Mouse (Mus musculus): Measurements from ENCODE around the gene Rec114.

- TF ChIP-seq CTCF (IDR thresholded peaks at IDR 0.05 in 2 of 3, conservative IDR thresholded peaks at IDR 0.05 in 1 of 3; ENCODE audit: control insufficient read depth in 1 of 3, insufficient read depth in 1 of 3, low read depth in 2 of 3, low read length in 3 of 3, poor library complexity in 1 of 3, severe bottlenecking in 1 of 3), result no peak
- TF ChIP-seq EP300 (IDR thresholded peaks at IDR 0.05; ENCODE audit: low read depth in 1 of 2, low read length in 2 of 2), result peak in 1 of 2 experiments; percentile 29; a peak in 1 of 4 replicates
- TF ChIP-seq GATA1 (IDR thresholded peaks at IDR 0.05; ENCODE audit: low read depth, low read length), result 0 out of 2 replicates have a peak, but pooled peaks have one; percentile 18
- no peak for TF ChIP-seq MYC (IDR thresholded peaks at IDR 0.05; ENCODE audit: low read depth, low read length)
- no peak for TF ChIP-seq GABPA (IDR thresholded peaks at IDR 0.05; ENCODE audit: low read depth, low read length)
- no peak for TF ChIP-seq MAFK (IDR thresholded peaks at IDR 0.05; ENCODE audit: borderline replicate concordance, low read depth, low read length)
- TF ChIP-seq KAT2A (conservative IDR thresholded peaks at IDR 0.05; ENCODE audit: low read depth, low read length), result no peak
- no peak for TF ChIP-seq MYB (IDR thresholded peaks at IDR 0.05; ENCODE audit: low read depth, low read length)
Measured at GRCm38 (mm10) chr9:58658596-58659309, 85.0 kb downstream of the Rec114 start.

All from MEL (cell line).